Mouse (Mus musculus): Measurements from ENCODE around the gene Tnni3k. TPM values are rescaled to one million over a fixed set of nuclear protein-coding genes. Genes with fewer than 3 reads are reported as not detected.
A peak's percentile ranks its signal among the peaks of the same experiment; 100 is the strongest.

Gene Tnni3k
- under 1 TPM; 0.18 to 0.20 TPM for total RNA-seq (2021)
- long read RNA-seq, partial matches to known transcripts: 0 of 1 reads
- long read RNA-seq, other reads (novel, unspliced or antisense): 1 of 1 reads

DNA sequence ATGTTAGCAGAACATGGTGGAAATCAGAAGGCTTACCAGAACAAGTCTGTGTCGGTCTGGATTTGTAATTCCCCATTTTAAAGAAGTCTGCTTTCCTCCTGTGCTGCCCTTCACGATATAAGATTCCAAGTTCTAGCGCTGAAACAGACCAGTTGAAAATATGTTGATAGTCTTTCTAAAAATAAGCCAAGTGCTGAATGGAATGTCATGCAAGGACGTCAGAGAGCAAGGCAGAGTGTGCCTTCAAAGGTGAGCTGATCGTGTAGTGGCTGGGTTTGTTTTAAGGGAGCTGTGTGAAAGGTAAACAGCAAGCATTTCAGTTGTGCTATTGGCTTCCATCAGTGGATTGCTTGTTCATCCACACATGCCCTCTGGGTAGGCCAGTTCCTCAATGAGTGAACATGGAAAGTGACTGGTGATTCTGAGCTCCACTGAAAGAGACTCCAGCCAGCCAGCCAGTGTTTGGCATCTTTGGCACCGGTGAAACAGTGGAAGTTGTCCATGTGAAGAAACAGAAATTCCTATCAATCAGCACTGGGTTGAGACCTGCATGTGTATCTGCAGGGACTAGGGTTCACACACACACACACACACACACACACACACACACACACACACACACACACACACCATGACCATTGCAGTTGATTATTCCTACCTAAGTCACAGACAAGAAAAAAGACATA is at the start of gene Tnni3k:
TSS of gene Tnni3k (minus strand) at position 177 of the 686 bp plus-strand sequence.
- no peak for DNase-seq (ENCODE audit: low spot score in 2 of 2)

DNA sequence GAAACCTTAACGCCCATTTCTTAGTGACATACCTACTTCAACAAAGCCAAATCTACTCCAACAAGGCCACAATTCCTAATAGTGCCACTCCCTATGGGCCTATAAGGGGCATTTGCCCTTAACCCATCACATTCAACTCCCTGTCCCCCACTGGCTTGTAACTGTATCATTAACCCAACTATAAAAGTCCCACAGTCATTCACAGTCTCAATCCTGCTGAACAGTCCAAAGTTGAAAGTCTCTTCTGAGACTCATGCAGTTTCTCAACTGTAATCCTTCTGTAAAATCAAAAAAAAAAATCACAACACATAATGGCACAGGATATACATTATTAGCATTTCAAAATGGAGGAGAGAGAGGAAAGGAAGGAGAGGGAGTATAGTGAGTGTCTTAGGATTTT is 44.1 kb upstream of the Tnni3k start:
- no peak for DNase-seq (ENCODE audit: low spot score in 2 of 2)

DNA sequence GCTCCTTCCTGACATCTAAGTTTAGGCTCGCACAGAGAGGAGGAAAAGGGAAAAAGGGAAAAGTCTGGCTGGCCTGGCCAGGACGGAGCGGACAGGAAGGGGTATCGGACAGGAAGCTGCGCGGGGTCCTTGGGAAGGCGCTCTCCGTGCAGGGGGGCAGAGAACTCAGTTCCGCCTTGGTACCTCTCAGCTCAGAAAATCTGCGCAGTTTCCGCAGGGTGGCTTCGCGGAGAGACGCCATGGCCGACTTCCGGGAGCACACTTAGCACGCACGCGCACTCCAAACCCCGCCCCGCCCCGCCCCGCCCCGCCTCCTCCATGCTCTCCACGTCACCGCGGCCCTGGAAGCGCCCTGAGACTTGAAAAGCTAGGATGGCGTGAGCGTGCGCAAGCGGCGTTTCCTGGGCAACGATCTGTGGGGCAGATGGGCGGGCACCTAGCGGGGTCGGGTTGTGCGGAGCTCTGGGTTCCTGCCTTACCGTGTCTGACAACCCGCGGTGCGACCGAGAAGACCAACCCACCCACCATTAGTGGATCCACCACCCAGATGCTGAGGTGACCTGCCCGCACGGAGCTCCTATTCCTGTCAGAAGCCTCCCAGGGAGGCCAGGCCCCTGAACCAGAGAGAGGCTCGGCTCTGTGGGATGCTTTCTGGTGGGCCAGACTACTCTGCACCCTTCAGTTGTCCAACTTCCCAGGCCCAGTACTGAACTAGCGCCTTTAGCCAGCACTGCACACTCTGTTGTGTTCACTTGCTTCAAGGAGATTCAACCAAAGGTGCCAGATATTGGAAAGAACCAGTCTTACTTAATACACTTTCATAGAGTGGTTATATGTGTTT is 38.1 kb upstream of the Tnni3k start, which contains the start of the genes Fpgt and Lrriq3:
TSS of gene Fpgt (minus strand) at position 288 of the 841 bp plus-strand sequence.
TSS of gene Lrriq3 (plus strand) at position 319 of the 841 bp plus-strand sequence.
- peak; percentile 93 to 95 for DNase-seq (ENCODE audit: low spot score in 2 of 2)

DNA sequence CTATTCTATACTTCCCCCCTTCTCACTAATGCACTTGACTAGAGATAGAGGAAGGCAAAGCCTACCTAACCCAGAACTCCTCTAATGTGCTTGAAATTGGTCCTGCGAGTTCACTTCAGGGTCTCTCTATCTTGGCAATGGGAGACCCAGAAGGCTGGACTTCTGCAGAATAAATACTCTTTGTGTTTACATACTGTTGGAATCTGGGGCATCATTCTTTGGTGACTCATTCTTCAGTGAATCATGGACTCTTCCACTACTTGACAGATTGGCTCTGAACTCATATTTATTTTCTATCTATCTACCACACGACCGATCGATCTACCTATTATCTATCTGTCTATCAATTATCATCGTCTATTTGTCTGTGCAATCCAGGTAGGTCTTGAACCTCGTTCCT is 36.9 kb upstream of the Tnni3k start:
- no peak for DNase-seq (ENCODE audit: low spot score in 2 of 2)

DNA sequence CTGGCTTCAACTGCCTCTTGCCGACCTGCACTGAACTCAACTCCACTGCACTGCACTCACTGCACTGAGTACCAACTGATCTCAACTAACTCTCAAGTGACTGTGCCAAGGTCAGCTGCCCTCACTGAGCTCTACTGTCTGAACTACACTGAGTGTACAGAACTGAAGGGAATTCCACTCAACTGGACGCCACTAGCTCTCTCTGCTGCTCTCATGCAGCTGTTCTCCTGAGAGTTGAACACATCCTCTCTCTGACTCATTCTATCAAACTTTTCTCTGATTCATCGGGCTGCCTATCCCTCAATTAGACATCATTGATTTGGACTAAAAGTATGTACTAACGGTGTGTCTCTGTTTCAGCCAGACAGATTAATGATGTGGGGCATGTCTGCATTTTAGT is 22.7 kb upstream of the Tnni3k start:
- no peak for DNase-seq (ENCODE audit: low spot score in 2 of 2)

DNA sequence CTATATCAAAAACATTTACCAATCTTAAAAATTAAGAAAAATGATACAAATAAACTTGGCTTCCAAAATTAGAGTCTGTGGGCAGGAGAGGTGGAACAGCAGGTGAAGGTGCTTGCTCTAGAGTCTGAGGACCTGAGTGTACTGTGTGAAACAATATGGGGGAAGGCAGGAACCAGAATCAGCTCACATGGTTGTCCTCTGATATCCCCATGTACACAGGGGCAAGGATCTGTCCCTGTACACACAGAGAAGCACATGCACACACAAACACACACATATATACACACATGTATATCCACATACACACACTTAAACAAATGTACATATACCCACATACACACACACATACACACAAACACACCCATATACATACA is 4.2 kb upstream of the Tnni3k start:
- DNase-seq (ENCODE audit: low spot score in 2 of 2): no peak

DNA sequence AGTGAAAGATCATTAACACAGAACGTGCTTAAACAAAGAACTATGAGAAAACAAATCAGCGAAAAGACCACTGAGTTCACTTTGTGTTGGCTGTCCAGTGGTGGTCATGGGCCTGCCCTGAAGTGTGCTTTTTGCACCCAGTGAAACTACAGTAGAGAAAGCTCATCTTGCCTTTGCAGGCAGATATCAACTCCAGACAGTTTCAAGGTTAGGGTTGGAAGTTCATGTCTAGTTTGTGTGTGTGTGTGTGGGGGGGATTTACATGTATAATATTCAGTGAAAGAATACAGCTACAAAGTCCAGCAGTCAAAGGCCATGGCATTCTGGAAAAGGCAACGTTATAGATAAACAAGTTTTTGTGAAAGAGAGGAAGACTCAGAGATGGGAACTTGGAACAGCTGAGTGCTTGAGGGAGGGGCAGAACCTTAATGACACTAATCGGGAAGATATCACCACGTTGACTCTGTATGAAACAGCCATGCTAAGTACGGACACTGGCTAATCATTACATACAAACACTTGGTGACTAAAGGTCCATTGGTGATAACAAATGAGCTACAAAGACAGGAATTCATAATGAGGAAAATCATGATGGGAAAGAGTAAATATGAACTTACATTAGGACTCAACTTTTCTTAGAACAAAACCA is 3.7 kb upstream of the Tnni3k start:
- no peak for DNase-seq (ENCODE audit: low spot score in 2 of 2)

DNA sequence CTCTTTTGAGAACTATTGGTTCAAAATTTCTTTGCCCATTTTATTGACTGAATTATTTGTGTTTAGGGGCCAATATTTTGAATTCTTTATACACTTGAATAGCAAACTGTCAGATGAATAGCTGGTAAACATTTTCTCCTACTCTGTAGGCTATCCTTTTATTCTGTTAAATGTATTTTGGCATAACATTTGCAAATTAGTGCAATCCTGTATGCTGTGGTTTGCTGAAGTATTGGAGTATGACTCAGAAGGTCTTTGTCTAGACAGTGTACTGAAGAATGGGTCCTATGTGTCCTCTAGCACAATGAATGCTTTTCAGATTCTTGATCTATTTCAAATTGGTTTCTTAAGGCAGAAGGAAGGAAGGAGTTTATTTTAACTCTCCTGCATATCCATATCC is 2.4 kb upstream of the Tnni3k start:
- no peak for DNase-seq (ENCODE audit: low spot score in 2 of 2)

DNA sequence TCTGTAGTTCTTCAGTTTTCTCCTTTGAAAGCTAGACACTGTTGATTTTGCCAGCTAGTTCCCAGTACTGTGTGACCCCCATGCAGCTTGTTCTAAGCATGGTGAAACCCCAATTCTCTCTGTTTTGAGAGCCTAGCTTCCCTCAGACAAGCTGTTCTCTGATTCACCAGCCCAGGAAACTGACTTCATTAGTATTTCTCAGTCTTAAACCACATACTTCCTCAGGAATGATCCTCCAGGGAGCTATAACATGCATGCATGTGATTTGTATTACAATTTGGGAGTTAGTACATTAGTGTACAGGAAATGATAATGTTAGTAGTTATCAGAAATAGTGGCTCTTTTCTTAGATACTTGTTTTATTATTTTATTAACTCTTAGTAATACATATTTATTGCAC is 1.4 kb upstream of the Tnni3k start:
- no peak for DNase-seq (ENCODE audit: low spot score in 2 of 2)

DNA sequence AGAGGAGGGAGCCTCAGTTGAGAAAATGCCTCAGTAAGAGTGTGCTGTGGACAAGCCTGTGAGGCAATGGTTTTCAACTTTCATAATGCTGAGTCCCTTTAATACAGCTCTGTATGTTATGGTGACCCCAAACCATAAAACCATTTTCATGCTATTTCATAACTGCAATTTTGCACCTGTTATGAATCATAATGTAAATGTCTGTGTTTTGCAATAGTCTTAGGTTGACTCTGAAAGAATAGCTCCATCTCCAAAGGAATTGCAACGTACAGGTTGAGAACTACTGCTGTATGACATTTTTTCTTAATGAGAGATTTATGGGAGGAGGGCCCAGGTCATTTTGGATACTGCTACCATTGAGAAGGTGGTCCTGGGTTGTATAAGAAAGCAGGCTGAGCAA is 2.0 kb downstream of the Tnni3k start:
- no peak for DNase-seq (ENCODE audit: low spot score in 2 of 2)

DNA sequence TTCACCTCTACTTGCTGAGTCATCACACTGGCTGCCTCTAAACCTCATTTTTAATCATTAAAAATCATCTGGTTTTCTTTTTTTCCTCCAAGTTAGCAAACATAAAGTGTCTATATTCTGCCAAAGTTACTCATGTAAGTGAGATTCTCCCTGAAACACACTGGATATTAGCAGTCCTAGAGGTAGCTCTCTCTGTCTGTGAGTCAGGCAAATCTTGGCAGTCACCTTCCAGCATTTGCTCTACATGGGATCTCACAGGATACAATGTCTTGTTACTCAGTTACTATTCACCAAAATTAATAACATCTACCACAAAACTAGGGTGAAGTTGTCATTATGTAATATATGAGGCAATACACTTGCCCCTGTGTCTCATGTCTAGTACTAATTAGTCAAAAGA is 3.2 kb downstream of the Tnni3k start:
- DNase-seq (ENCODE audit: low spot score in 2 of 2): no peak

DNA sequence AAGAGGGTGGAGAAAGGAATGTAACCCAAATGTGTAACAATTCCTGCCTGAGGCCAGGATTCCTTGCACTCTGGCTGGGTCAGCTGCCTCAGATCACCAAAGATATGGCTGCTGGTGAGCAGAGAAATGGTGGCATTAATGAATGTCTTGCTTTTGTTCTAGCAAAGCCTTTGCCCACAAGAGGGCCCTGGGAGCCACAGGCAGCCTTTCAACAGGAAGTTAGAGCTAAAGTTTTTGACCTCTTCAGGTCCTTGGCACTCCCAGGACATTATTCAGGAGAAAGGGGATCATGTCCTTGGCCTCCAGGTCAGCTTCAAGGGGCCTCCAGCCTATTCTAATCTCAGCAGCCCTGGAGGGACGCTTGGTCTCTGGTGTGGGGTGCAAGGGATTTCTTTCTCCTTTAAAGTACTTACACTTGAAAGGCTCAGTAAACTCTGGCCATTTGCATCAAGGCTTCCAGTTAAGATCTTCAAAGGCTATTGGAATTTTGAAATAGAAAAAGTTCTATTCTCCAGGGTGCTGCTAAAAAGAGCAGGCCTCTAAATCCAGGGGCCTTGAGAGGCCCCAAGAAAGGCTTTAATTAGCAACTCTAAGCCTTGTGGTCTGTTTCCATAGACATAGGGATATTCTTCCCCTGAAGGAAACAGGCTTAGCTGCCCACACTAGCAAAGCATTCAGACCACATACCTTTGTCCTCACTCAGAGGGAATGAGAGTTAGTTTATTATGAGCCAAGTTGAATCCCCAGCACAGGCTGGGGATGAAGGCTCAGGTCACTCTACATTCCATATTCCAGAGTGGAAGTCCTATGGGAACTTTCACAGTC is 16.0 kb downstream of the Tnni3k start:
- DNase-seq (ENCODE audit: low spot score in 2 of 2): no peak

DNA sequence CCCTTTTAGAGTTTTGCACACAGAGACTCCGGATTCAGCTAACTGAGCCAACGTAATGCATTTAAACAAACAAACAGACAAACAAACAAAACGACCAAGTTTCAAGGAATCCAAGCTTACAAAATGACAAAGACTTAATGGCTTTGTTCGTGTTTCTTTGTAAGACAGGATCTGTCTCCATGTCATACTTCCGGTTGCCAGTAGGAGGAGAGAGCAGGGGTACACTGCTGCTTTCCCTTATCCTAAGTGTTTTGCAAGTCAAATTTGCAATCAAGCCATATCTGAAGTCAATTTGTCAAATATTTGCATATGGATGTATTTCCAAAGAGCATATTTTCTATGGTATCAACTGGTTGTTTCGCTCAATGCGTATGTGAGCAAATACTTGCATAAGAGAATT is 20.9 kb downstream of the Tnni3k start:
- no peak for DNase-seq (ENCODE audit: low spot score in 2 of 2)

DNA sequence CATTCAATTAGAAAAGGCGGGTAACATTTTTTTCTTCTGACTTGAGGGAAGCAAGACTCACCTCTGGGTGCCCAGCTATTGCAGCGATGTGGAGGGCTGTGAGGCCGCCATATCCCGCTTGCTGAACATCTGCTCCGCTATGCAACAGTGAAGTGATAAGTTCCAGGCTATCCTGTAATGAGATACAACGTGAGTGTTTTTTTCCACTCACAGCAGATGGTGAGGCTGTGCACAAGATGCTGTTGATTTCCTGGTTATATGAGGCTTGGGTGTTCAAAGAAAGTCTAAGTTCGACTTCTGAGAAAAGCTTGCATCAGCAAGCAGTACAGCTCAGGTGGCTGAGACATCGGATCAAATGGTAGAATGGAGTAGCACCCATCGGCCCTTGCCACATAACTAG is 25.0 kb downstream of the Tnni3k start:
- peak in 1 of 2 experiments; percentile 11 for DNase-seq (ENCODE audit: low spot score in 2 of 2)

DNA sequence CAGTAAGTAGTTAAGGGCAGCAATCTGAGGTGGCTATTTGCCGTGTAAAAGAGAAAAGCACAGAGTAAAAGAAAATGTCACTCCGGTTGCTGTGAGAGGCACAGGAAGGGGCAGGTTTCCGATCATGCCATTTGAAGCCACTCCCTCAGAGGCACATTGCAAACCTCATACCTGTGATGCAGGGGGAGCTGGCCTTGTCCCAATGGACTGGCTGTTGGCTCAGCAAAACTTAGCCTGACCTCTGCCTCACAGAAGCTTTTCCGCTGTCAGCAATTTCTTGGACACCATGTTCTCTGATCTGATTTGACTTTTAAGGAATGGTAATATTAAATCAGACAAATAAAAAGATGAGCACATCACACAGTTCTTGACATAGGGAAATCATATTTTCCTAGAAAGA is 52.4 kb downstream of the Tnni3k start:
- no peak for DNase-seq (ENCODE audit: low spot score in 2 of 2)

DNA sequence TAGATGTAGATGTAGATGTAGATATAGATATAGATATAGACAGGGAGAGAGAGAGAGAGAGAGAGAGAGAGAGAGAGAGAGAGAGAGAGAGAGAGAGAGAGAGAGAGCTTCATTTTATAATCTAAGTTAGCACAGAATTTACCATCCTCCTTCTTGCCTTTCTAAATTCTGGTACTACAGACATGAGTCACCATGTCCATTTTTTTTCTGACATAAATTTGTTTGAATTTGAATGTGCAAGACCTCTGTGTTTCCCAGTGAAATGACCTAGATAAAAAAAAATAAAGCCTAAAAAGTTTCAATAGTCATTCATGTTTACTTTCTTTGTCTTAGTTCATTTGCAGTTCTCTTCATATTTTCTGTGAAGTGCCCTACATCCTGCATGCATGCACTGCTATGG is 54.2 kb downstream of the Tnni3k start:
- DNase-seq (ENCODE audit: low spot score in 2 of 2): no peak

DNA sequence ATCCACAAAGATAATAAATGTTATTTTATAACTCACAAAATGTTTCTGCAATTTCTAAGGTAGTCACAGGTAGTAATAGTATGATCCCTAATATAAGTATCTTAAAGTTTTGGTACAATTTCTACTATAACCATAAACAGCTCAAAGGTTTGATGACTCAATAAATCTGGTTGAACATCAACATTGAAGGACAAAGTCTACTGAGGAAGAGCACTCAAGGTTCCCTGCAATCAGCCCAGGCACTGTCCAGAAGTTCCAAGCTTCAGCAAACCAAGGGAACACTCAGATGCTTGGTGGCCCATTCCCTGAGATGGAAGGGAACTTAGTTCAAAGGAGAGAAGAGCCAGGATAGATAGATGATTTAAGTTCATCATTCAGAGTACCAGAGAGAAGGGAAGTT is 62.5 kb downstream of the Tnni3k start:
- no peak for DNase-seq (ENCODE audit: low spot score in 2 of 2)

DNA sequence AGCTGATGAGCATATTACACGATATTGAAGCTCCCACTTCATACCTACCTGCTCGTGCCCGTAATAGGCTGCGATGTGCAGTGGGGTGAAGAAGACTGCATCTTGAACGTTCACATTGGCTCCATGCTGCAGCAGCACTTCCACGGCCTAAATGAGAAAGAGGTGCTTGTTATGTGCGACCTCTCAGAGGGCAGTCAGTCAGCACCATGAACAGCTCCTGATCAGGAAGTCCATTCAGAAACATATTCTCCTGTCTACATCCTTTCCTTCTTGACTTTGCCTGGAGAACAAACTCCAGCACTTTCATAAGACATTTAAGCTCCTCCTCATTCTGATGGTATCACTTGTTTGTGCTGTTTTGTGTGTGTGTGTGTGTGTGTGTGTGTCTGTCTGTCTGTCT is 76.1 kb downstream of the Tnni3k start:
- no peak for DNase-seq (ENCODE audit: low spot score in 2 of 2)

DNA sequence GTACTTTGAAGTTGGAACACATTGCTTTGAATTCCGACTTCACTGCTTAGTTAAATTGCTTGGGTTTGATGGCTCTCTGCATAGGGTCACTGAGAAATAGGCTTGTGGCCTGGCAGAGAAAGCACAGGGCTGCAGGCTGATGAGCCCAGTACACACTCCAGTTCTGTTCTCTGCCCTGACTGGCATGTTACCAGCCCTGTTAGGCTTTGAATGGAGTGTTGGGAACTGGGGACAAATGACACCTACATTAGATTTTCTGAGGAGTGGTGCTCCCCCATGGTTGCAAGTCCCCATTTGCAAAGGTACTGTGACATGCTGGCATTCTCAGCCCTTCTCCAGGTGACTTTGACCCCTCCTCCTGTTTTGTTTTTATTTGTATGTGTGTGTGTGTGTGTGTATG is 83.6 kb downstream of the Tnni3k start:
- no peak for DNase-seq (ENCODE audit: low spot score in 2 of 2)

DNA sequence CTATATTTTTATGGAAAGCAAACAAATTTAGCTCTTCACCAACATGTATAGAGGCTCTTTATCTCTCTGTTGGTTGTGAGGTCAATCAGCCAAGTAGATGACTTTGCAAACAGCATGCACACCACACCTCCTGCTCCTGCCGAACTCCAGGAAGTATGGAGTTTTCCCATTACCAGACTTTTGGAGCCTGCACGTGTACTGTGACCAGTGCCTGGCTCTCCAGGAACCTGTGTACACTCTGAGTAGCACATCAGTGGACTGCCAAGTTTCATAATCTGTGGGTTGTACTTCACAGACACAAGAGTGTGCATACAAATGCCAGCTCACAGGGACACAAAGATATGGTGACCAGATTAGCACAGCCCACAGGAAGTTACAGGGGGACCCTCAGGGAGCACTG is 84.2 kb downstream of the Tnni3k start:
- no peak for DNase-seq (ENCODE audit: low spot score in 2 of 2)

DNA sequence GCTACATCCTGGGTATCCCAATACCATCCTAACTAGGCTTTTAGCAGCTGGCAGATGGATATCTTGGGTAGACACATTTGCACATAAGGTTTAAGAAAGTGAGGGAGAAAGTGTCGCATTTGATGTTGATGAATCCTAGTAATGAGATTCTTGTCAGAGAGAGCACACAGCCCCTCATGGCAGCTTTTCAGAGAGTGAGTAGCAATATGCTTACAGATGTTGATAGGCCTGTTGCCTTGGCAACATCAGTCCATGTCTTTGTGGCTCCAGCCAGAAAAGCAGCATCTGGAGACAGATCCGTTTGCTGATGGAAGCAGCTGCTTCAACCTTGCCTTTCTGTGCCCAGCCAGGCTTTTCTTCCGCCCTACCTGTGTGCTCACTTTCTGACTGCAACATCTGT is 93.9 kb downstream of the Tnni3k start:
- no peak for DNase-seq (ENCODE audit: low spot score in 2 of 2)
